Mouse (Mus musculus) heart, postnatal 4 days (tissue): ENCODE data around the gene F13a1. TPM values are rescaled to one million over a fixed set of nuclear protein-coding genes. Genes with fewer than 3 reads are reported as not detected.

Experiments
- DNase-seq: peaks from one replicate; pipeline ENCODE4 v3.0.0; 2021
- total RNA-seq, 2 experiments: library from RNA; stranded (reverse); gene quantifications; 2 replicates each; pipeline ENCODE4 v1.2.3; 2021

Gene F13a1
- 1 to 10 TPM; 4.9 to 6.3 TPM for total RNA-seq

- no peak for DNase-seq
Measured at GRCm38 (mm10) chr13:37050126-37050525, at the start of gene F13a1. Gene F13a1, minus strand, starts transcription at chr13:37050244.

GRCm38 (mm10) chr13:37091620-37092019 lies 41.6 kb upstream of the F13a1 start:
- no peak for DNase-seq

- no peak for DNase-seq
Measured at GRCm38 (mm10) chr13:37089104-37089503, 39.1 kb upstream of the F13a1 start.

- no peak for DNase-seq
Measured at GRCm38 (mm10) chr13:37081506-37082241, 31.6 kb upstream of the F13a1 start.

- DNase-seq: no peak
Measured at GRCm38 (mm10) chr13:37071390-37071789, 21.3 kb upstream of the F13a1 start.

- no peak for DNase-seq
Measured at GRCm38 (mm10) chr13:37070824-37071223, 20.8 kb upstream of the F13a1 start.

GRCm38 (mm10) chr13:37060810-37061209 lies 10.8 kb upstream of the F13a1 start:
- peak; percentile 14 for DNase-seq

- no peak for DNase-seq
Measured at GRCm38 (mm10) chr13:37056662-37057061, 6.6 kb upstream of the F13a1 start.

GRCm38 (mm10) chr13:37049631-37050030 lies 413 bp downstream of the F13a1 start:
- no peak for DNase-seq

- no peak for DNase-seq
Measured at GRCm38 (mm10) chr13:37049018-37049417, 1.0 kb downstream of the F13a1 start.

GRCm38 (mm10) chr13:37045005-37045404 lies 5.0 kb downstream of the F13a1 start:
- DNase-seq: peak; percentile 28

- no peak for DNase-seq
Measured at GRCm38 (mm10) chr13:37034745-37035144, 15.3 kb downstream of the F13a1 start.

GRCm38 (mm10) chr13:37025996-37026579 lies 24.0 kb downstream of the F13a1 start:
- DNase-seq: no peak

- no peak for DNase-seq
Measured at GRCm38 (mm10) chr13:37021575-37021974, 28.5 kb downstream of the F13a1 start.

- DNase-seq: no peak
Measured at GRCm38 (mm10) chr13:37010771-37011170, 39.3 kb downstream of the F13a1 start.

GRCm38 (mm10) chr13:37006224-37006623 lies 43.8 kb downstream of the F13a1 start:
- DNase-seq: no peak

GRCm38 (mm10) chr13:36999210-36999705 lies 50.8 kb downstream of the F13a1 start:
- DNase-seq: no peak

GRCm38 (mm10) chr13:36993593-36993992 lies 56.5 kb downstream of the F13a1 start:
- no peak for DNase-seq

- no peak for DNase-seq
Measured at GRCm38 (mm10) chr13:36988392-36988791, 61.7 kb downstream of the F13a1 start.

GRCm38 (mm10) chr13:36973016-36973415 lies 77.0 kb downstream of the F13a1 start:
- no peak for DNase-seq

- no peak for DNase-seq
Measured at GRCm38 (mm10) chr13:36972226-36972625, 77.8 kb downstream of the F13a1 start.

- no peak for DNase-seq
Measured at GRCm38 (mm10) chr13:36962926-36963325, 87.1 kb downstream of the F13a1 start.

GRCm38 (mm10) chr13:36958996-36959395 lies 91.0 kb downstream of the F13a1 start:
- no peak for DNase-seq

GRCm38 (mm10) chr13:36954937-36955336 lies 95.1 kb downstream of the F13a1 start:
- DNase-seq: no peak
